Mouse (Mus musculus): ENCODE measurements around the gene Hmgcll1.

- TF ChIP-seq CTCF (IDR thresholded peaks at IDR 0.05; ENCODE audit: extremely low read depth, insufficient read length, insufficient replicate concordance, low read depth, low read length) (no peak), POLR2A (IDR thresholded peaks at IDR 0.05; ENCODE audit: low read depth, low read length) (no peak)
These were observed 82.6 kb downstream of the Hmgcll1 start for GRCm38 (mm10) chr9:76097221-76097620.
